Mouse (Mus musculus) G1E (cell line): ENCODE data around the gene Gid8.

Source experiments
- CTCF ChIP-seq: IDR thresholded peaks from 2 replicates; pipeline ENCODE4 v1.5.1; 2012; ENCODE audit warnings: low read depth, low read length, inconsistent platforms, mixed read lengths
- GATA1 ChIP-seq: IDR thresholded peaks from 2 replicates; pipeline ENCODE4 v1.6.1; 2012; ENCODE audit warnings: borderline replicate concordance, low read length, inconsistent platforms, mixed read lengths

DNA sequence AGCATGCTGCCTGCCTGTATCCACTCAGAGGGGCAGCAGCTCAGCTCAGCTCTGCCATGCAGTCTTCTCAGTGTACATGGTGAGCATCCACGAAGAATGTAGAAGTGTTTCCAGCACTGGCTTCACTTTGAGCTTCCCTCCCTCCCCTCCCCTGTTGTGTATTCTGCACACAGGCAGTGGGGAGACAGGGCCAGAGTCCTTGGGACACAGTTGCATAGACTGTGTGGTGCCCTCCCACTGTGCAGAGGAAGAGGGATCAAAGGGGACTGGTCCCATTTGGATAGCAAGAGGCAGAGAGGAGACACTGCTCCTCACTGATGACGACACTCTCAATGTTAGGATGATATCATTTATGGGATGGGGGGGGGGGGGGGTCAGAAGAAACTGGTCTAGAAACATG is 28.7 kb upstream of the Gid8 start:
- no peak for TF ChIP-seq CTCF
- no peak for TF ChIP-seq GATA1
